Mouse (Mus musculus) liver, postnatal 0 days (tissue): Measurements from ENCODE around the gene Ttc3. TPM values are rescaled to one million over a fixed set of nuclear protein-coding genes. Genes with fewer than 3 reads are reported as not detected.
A peak's percentile ranks its signal among the peaks of the same experiment; 100 is the strongest.

ENCODE experiments used
- ATAC-seq: fragments of 200-750 bp; cut with Nextera tagmentation; 2 replicates; pipeline ENCODE4 v1.8.0; 2017; ENCODE audit warnings: mild to moderate bottlenecking, moderate library complexity
- DNase-seq: peaks from one replicate; pipeline ENCODE4 v3.0.0-alpha.2; 2016
- H3K27ac ChIP-seq: fragments of 300-500 bp; sonication (generic); 2 replicates; pipeline ENCODE4 v1.5.1; 2014; ENCODE audit warnings: antibody characterized with exemption, moderate library complexity, mild to moderate bottlenecking, low read depth
- H3K27me3 ChIP-seq: fragments of 300-500 bp; sonication (generic); 2 replicates; pipeline ENCODE4 v1.6.1; 2014; ENCODE audit warnings: low read length, control low read depth, mixed read lengths; ENCODE audit not compliant: insufficient read depth
- H3K36me3 ChIP-seq: fragments of 300-500 bp; sonication (generic); replicated peaks from 2 replicates; pipeline ENCODE4 v1.6.1; 2014; ENCODE audit warnings: mild to moderate bottlenecking, control low read depth, low read length, moderate library complexity, mixed read lengths; ENCODE audit not compliant: insufficient read depth
- H3K4me1 ChIP-seq: fragments of 300-500 bp; sonication (generic); 2 replicates; pipeline ENCODE4 v1.6.1; 2014; ENCODE audit warnings: antibody characterized with exemption, mild to moderate bottlenecking, control low read depth; ENCODE audit not compliant: insufficient read depth
- H3K4me2 ChIP-seq: fragments of 300-500 bp; sonication (generic); 2 replicates; pipeline ENCODE4 v1.6.1; 2014; ENCODE audit warnings: low read depth, mild to moderate bottlenecking, low read length, moderate library complexity, mixed read lengths
- H3K4me3 ChIP-seq: fragments of 300-500 bp; sonication (generic); 2 replicates; pipeline ENCODE4 v1.5.1; 2014; ENCODE audit warnings: low read depth, low read length
- H3K9ac ChIP-seq: fragments of 300-500 bp; sonication (generic); replicated peaks from 2 replicates; pipeline ENCODE4 v1.6.1; 2014; ENCODE audit warnings: mild to moderate bottlenecking, moderate library complexity
- H3K9me3 ChIP-seq: fragments of 300-500 bp; sonication (generic); 2 replicates; pipeline ENCODE4 v1.6.1; 2016; ENCODE audit warnings: mild to moderate bottlenecking, control low read depth, low read length, mixed read lengths
- CTCF ChIP-seq: sonication (generic); IDR thresholded peaks from 2 replicates; pipeline ENCODE4 v1.5.1; 2016; ENCODE audit warnings: antibody characterized with exemption, low read depth
- EP300 ChIP-seq: IDR thresholded peaks from 2 replicates; pipeline ENCODE4 v1.6.1; 2016; ENCODE audit warnings: antibody characterized with exemption, low read depth, mild to moderate bottlenecking
- WGBS: fragments of 180-500 bp; shearing (Covaris S2); extraction: QIAGEN DNeasy Blood & Tissue Kit; methylation state at CpG from one replicate; pipeline ENCODE4 v1.1.7; 2014; ENCODE audit not compliant: insufficient replicate concordance; 5-methylcytosine and 5-hydroxymethylcytosine counted together
- polyA plus RNA-seq: library from polyadenylated mRNA; unstranded; fragments of >200 nt; fragmentation: Nextera tagmentation; extraction: Ambion mirVana; gene quantifications from 2 replicates; pipeline ENCODE4 v1.2.1, GENCODE M21; 2015

The Ttc3 gene
- polyA plus RNA-seq, 1 experiment from 2014 or later: 17.4 TPM

DNA sequence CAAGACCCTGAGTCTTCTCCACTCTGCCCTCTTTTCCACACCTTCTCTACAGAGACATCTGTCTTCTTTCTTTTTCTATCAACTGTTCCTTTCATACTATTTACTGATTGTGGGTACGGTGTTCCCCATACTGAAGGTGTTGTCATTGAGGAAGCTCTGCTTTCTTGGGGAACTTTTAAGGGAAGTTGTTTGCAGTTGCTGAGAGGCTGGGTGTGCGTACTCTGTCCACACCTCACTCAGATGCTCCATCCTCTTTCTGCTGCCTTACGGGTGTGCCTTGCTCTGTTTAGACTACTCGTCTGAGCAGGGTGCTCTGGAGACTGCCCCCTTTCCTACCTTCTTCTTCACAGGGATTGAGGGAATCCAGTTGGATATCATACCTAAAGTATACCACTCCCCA, 21.9 kb downstream of the Ttc3 start:
- Histone ChIP-seq H3K4me3 (no peak overlapping the region), H3K9me3 (no peaks in the 10 kb centered on the region), H3K9ac (no peak overlapping the region), H3K27me3 (no peaks in the 10 kb centered on the region), H3K4me2 (no peak overlapping the region), H3K36me3 (no peaks in the 10 kb centered on the region; the same call in 1 of the 2 replicates), H3K4me1 (no peaks in the 10 kb centered on the region), H3K27ac (no peak overlapping the region)
- ATAC-seq: no peak
- WGBS: 62% methylated on average over 4 of the region's 4 CpGs
- DNase-seq: no peak
- TF ChIP-seq EP300: no peak
- TF ChIP-seq CTCF: no peak

- Histone ChIP-seq H3K9ac (no peak overlapping the region), H3K36me3 (no peaks in the 10 kb centered on the region; the same call in 1 of the 2 replicates), H3K27ac (no peak overlapping the region), H3K4me3 (no peak overlapping the region), H3K9me3 (no peaks in the 10 kb centered on the region), H3K4me1 (no peaks in the 10 kb centered on the region), H3K4me2 (no peak overlapping the region), H3K27me3 (no peaks in the 10 kb centered on the region)
- no peak for TF ChIP-seq CTCF
- TF ChIP-seq EP300: no peak
- DNase-seq (no peak), ATAC-seq (peak; percentile 65; the same call in 1 of the 2 replicates)
- 60% methylated on average over 3 of the region's 3 CpGs for whole genome bisulfite sequencing
These were observed 24.6 kb downstream of the Ttc3 start for GRCm38 (mm10) chr16:94395051-94395450.

DNA sequence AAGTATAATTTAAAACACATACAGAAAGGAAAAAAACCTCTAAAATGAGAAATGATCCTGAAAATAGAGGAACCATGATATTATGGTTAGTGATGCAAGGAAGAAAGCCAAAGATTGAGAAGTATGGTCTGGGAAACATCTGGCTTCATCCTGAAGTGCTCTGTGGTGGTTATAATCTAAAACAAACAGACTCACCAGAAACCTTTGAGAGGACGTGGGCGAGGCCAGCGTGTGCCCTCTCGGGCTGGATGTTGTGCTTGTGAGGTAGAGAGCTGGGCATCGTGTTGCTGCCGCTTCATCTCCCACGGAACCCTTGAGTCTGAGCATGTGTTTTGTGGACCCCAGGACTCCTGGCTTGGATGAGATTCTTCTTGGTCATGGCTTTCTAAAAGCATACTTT, 26.2 kb downstream of the Ttc3 start:
- DNase-seq: no peak
- Histone ChIP-seq H3K36me3 (no peaks in the 10 kb centered on the region; the same call in 1 of the 2 replicates), H3K27me3 (no peaks in the 10 kb centered on the region), H3K4me1 (no peaks in the 10 kb centered on the region), H3K4me3 (no peak overlapping the region), H3K4me2 (no peak overlapping the region), H3K9ac (no peak overlapping the region), H3K9me3 (no peaks in the 10 kb centered on the region), H3K27ac (no peak overlapping the region)
- ATAC-seq: no peak
- TF ChIP-seq CTCF: no peak
- no peak for TF ChIP-seq EP300
- 49% methylated on average over 7 of the region's 7 CpGs for WGBS

- no peak overlapping the region for H3K27ac ChIP-seq
- no peak overlapping the region for H3K4me2 ChIP-seq
- TF ChIP-seq EP300 (no peak), CTCF (no peak)
- H3K4me3 ChIP-seq: no peak overlapping the region
- ATAC-seq (no peak), DNase-seq (no peak)
- 77% methylated on average over 2 of the region's 2 CpGs for WGBS
- H3K9ac ChIP-seq: no peak overlapping the region
- no peaks in the 10 kb centered on the region for H3K4me1 ChIP-seq
- no peaks in the 10 kb centered on the region for H3K9me3 ChIP-seq
- H3K27me3 ChIP-seq: no peaks in the 10 kb centered on the region
- H3K36me3 ChIP-seq: no peaks in the 10 kb centered on the region
These were observed 28.7 kb downstream of the Ttc3 start for GRCm38 (mm10) chr16:94399141-94399540.

GRCm38 (mm10) chr16:94401636-94402035, 31.2 kb downstream of the Ttc3 start:
- Histone ChIP-seq H3K36me3 (0 out of 2 replicates have a peak, but pooled peaks cover 6% of the 10 kb centered on the region), H3K9me3 (no peaks in the 10 kb centered on the region), H3K4me2 (no peak overlapping the region), H3K4me3 (no peak overlapping the region), H3K27me3 (no peaks in the 10 kb centered on the region), H3K9ac (no peak overlapping the region), H3K27ac (no peak overlapping the region), H3K4me1 (no peaks in the 10 kb centered on the region)
- DNase-seq (no peak), ATAC-seq (no peak)
- TF ChIP-seq EP300 (no peak), CTCF (no peak)
- 59% methylated on average over 2 of the region's 2 CpGs for WGBS

DNA sequence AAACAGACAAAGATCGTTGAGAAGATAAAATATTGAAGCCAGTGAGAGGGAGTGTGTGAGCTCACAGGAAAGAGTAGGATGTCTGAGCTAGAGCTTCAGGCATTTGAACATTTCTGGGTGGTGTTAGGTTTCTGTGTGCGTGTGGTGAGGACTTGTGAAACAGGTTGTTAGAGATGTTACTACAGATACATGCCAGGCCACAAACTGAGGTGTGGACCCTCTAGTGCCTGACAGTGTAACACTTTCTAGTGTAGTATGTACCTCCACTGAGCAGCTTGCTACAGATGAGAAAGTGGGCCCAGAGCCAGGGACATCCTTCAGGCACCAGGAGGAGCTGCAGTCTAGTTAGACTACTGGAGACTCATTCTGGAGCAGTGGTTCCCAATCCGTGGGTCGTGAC, 31.8 kb downstream of the Ttc3 start:
- Histone ChIP-seq H3K27ac (no peak overlapping the region), H3K4me3 (no peak overlapping the region), H3K36me3 (0 out of 2 replicates have a peak, but pooled peaks cover 6% of the 10 kb centered on the region), H3K27me3 (no peaks in the 10 kb centered on the region), H3K4me2 (no peak overlapping the region), H3K9me3 (no peaks in the 10 kb centered on the region), H3K4me1 (no peaks in the 10 kb centered on the region), H3K9ac (no peak overlapping the region)
- TF ChIP-seq CTCF (no peak), EP300 (no peak)
- 77% methylated on average over 4 of the region's 4 CpGs for WGBS
- no peak for ATAC-seq
- DNase-seq: no peak

GRCm38 (mm10) chr16:94411287-94411686, 40.9 kb downstream of the Ttc3 start:
- H3K9me3 ChIP-seq: no peaks in the 10 kb centered on the region
- no peak overlapping the region for H3K4me3 ChIP-seq
- no peaks in the 10 kb centered on the region for H3K27me3 ChIP-seq
- H3K9ac ChIP-seq: no peak overlapping the region
- peaks cover 3% of the 10 kb centered on the region; the same call in 1 of the 2 replicates for H3K4me1 ChIP-seq
- WGBS: 62% methylated on average over 3 of the region's 3 CpGs
- H3K36me3 ChIP-seq: peaks cover 8% of the 10 kb centered on the region; the same call in 1 of the 2 replicates
- DNase-seq: no peak
- peak; percentile 47 for ATAC-seq
- no peak overlapping the region for H3K27ac ChIP-seq
- no peak overlapping the region for H3K4me2 ChIP-seq
- TF ChIP-seq EP300 (peak; percentile 17; the same call in 1 of the 2 replicates), CTCF (no peak)
